Mouse (Mus musculus): ENCODE data around the gene Esrrb. TPM values are rescaled to one million over a fixed set of nuclear protein-coding genes. Genes with fewer than 3 reads are reported as not detected.

Gene Esrrb
- polyA plus RNA-seq, 1 experiment from 2014 or later, result 0.14 TPM

- 83% methylated on average over 7 of the region's 8 CpGs for WGBS
- no peaks in the 10 kb centered on the region for H3K27me3 ChIP-seq (ENCODE audit: control insufficient read depth, insufficient read depth, low read length)
- no peak overlapping the region for H3K9ac ChIP-seq (replicated peaks; ENCODE audit: low read length)
- no peak overlapping the region for H3K4me2 ChIP-seq (ENCODE audit: low read depth, low read length)
- no peak overlapping the region for H3K4me3 ChIP-seq (ENCODE audit: low read depth, low read length)
- no peak for ATAC-seq (replicated peaks; ENCODE audit: insufficient number of reproducible peaks, low FRiP score, low TSS enrichment, low read depth)
- H3K36me3 ChIP-seq (replicated peaks; ENCODE audit: control insufficient read depth, insufficient read depth, low read depth, low read length), result no peaks in the 10 kb centered on the region
- H3K27ac ChIP-seq (replicated peaks; ENCODE audit: low read depth, low read length), result no peak overlapping the region
- no peaks in the 10 kb centered on the region for H3K4me1 ChIP-seq (ENCODE audit: control insufficient read depth, insufficient read depth, low read length)
- no peak for DNase-seq (ENCODE audit: low spot score)
- H3K9me3 ChIP-seq (replicated peaks; ENCODE audit: control insufficient read depth, low read length), result no peaks in the 10 kb centered on the region
Observed at GRCm38 (mm10) chr12:86349477-86349876, 11.4 kb upstream of the Esrrb start.

- 63% methylated on average over 6 of the region's 6 CpGs for WGBS
- ATAC-seq (replicated peaks; ENCODE audit: insufficient number of reproducible peaks, low FRiP score, low TSS enrichment, low read depth), result no peak
- Histone ChIP-seq H3K4me3 (ENCODE audit: low read depth, low read length) (no peak overlapping the region), H3K9ac (replicated peaks; ENCODE audit: low read length) (0 out of 2 replicates have a peak overlapping the region, but pooled peaks have one; percentile 6), H3K36me3 (replicated peaks; ENCODE audit: control insufficient read depth, insufficient read depth, low read depth, low read length) (no peaks in the 10 kb centered on the region), H3K4me1 (ENCODE audit: control insufficient read depth, insufficient read depth, low read length) (no peaks in the 10 kb centered on the region), H3K9me3 (replicated peaks; ENCODE audit: control insufficient read depth, low read length) (no peaks in the 10 kb centered on the region), H3K4me2 (ENCODE audit: low read depth, low read length) (no peak overlapping the region), H3K27me3 (ENCODE audit: control insufficient read depth, insufficient read depth, low read length) (no peaks in the 10 kb centered on the region), H3K27ac (replicated peaks; ENCODE audit: low read depth, low read length) (no peak overlapping the region)
- no peak for DNase-seq (ENCODE audit: low spot score)
Observed at GRCm38 (mm10) chr12:86359406-86359805, 1.5 kb upstream of the Esrrb start.

GRCm38 (mm10) chr12:86359873-86360272 lies 1.0 kb upstream of the Esrrb start:
- WGBS, result 77% methylated on average over 8 of the region's 8 CpGs

GRCm38 (mm10) chr12:86364285-86364684 lies 3.4 kb downstream of the Esrrb start:
- Histone ChIP-seq H3K27ac (replicated peaks; ENCODE audit: low read depth, low read length) (no peak overlapping the region), H3K9ac (replicated peaks; ENCODE audit: low read length) (no peak overlapping the region), H3K4me1 (ENCODE audit: control insufficient read depth, insufficient read depth, low read length) (no peaks in the 10 kb centered on the region), H3K4me2 (ENCODE audit: low read depth, low read length) (no peak overlapping the region), H3K9me3 (replicated peaks; ENCODE audit: control insufficient read depth, low read length) (no peaks in the 10 kb centered on the region), H3K27me3 (ENCODE audit: control insufficient read depth, insufficient read depth, low read length) (no peaks in the 10 kb centered on the region), H3K36me3 (replicated peaks; ENCODE audit: control insufficient read depth, insufficient read depth, low read depth, low read length) (no peaks in the 10 kb centered on the region), H3K4me3 (ENCODE audit: low read depth, low read length) (no peak overlapping the region)
- 8% methylated on average over 5 of the region's 5 CpGs for WGBS
- DNase-seq (ENCODE audit: low spot score) (no peak), ATAC-seq (replicated peaks; ENCODE audit: insufficient number of reproducible peaks, low FRiP score, low TSS enrichment, low read depth) (no peak)

More at GRCm38 (mm10) chr12:86359873-86360272, 1.0 kb upstream of the Esrrb start:
- no peak overlapping the region for H3K27ac ChIP-seq (replicated peaks; ENCODE audit: low read depth, low read length)
- DNase-seq (ENCODE audit: low spot score) (no peak), ATAC-seq (replicated peaks; ENCODE audit: insufficient number of reproducible peaks, low FRiP score, low TSS enrichment, low read depth) (no peak)
- H3K9ac ChIP-seq (replicated peaks; ENCODE audit: low read length), result no peak overlapping the region
- no peaks in the 10 kb centered on the region for H3K9me3 ChIP-seq (replicated peaks; ENCODE audit: control insufficient read depth, low read length)
- H3K4me2 ChIP-seq (ENCODE audit: low read depth, low read length), result no peak overlapping the region
- H3K4me1 ChIP-seq (ENCODE audit: control insufficient read depth, insufficient read depth, low read length), result no peaks in the 10 kb centered on the region
- H3K27me3 ChIP-seq (ENCODE audit: control insufficient read depth, insufficient read depth, low read length), result no peaks in the 10 kb centered on the region
- no peak overlapping the region for H3K4me3 ChIP-seq (ENCODE audit: low read depth, low read length)
- H3K36me3 ChIP-seq (replicated peaks; ENCODE audit: control insufficient read depth, insufficient read depth, low read depth, low read length), result no peaks in the 10 kb centered on the region

GRCm38 (mm10) chr12:86364756-86365155 lies 3.8 kb downstream of the Esrrb start:
- Histone ChIP-seq H3K27me3 (ENCODE audit: control insufficient read depth, insufficient read depth, low read length) (no peaks in the 10 kb centered on the region), H3K4me3 (ENCODE audit: low read depth, low read length) (no peak overlapping the region)
- DNase-seq (ENCODE audit: low spot score), result no peak

GRCm38 (mm10) chr12:86370611-86371383 lies 9.9 kb downstream of the Esrrb start:
- no peak overlapping the region for H3K27ac ChIP-seq (replicated peaks; ENCODE audit: low read depth, low read length)
- DNase-seq (ENCODE audit: low spot score), result no peak
- no peaks in the 10 kb centered on the region for H3K27me3 ChIP-seq (ENCODE audit: control insufficient read depth, insufficient read depth, low read length)
- no peak overlapping the region for H3K9ac ChIP-seq (replicated peaks; ENCODE audit: low read length)
- no peak overlapping the region for H3K4me3 ChIP-seq (ENCODE audit: low read depth, low read length)
- H3K9me3 ChIP-seq (replicated peaks; ENCODE audit: control insufficient read depth, low read length), result no peaks in the 10 kb centered on the region
- WGBS, result 81% methylated on average over 17 of the region's 17 CpGs
- no peak overlapping the region for H3K4me2 ChIP-seq (ENCODE audit: low read depth, low read length)
- ATAC-seq (replicated peaks; ENCODE audit: insufficient number of reproducible peaks, low FRiP score, low TSS enrichment, low read depth), result no peak
- no peaks in the 10 kb centered on the region for H3K4me1 ChIP-seq (ENCODE audit: control insufficient read depth, insufficient read depth, low read length)
- H3K36me3 ChIP-seq (replicated peaks; ENCODE audit: control insufficient read depth, insufficient read depth, low read depth, low read length), result no peaks in the 10 kb centered on the region

More at GRCm38 (mm10) chr12:86364756-86365155, 3.8 kb downstream of the Esrrb start:
- H3K4me1 ChIP-seq (ENCODE audit: control insufficient read depth, insufficient read depth, low read length), result no peaks in the 10 kb centered on the region
- no peak overlapping the region for H3K27ac ChIP-seq (replicated peaks; ENCODE audit: low read depth, low read length)
- H3K36me3 ChIP-seq (replicated peaks; ENCODE audit: control insufficient read depth, insufficient read depth, low read depth, low read length), result no peaks in the 10 kb centered on the region
- no peaks in the 10 kb centered on the region for H3K9me3 ChIP-seq (replicated peaks; ENCODE audit: control insufficient read depth, low read length)
- WGBS, result 7% methylated on average over 5 of the region's 5 CpGs
- H3K9ac ChIP-seq (replicated peaks; ENCODE audit: low read length), result no peak overlapping the region
- H3K4me2 ChIP-seq (ENCODE audit: low read depth, low read length), result no peak overlapping the region
- no peak for ATAC-seq (replicated peaks; ENCODE audit: insufficient number of reproducible peaks, low FRiP score, low TSS enrichment, low read depth)

GRCm38 (mm10) chr12:86374286-86374685 lies 13.4 kb downstream of the Esrrb start:
- ATAC-seq (replicated peaks; ENCODE audit: insufficient number of reproducible peaks, low FRiP score, low TSS enrichment, low read depth), result no peak
- Histone ChIP-seq H3K27ac (replicated peaks; ENCODE audit: low read depth, low read length) (no peak overlapping the region), H3K4me2 (ENCODE audit: low read depth, low read length) (no peak overlapping the region), H3K36me3 (replicated peaks; ENCODE audit: control insufficient read depth, insufficient read depth, low read depth, low read length) (no peaks in the 10 kb centered on the region), H3K4me3 (ENCODE audit: low read depth, low read length) (no peak overlapping the region), H3K9me3 (replicated peaks; ENCODE audit: control insufficient read depth, low read length) (no peaks in the 10 kb centered on the region), H3K9ac (replicated peaks; ENCODE audit: low read length) (no peak overlapping the region), H3K27me3 (ENCODE audit: control insufficient read depth, insufficient read depth, low read length) (no peaks in the 10 kb centered on the region), H3K4me1 (ENCODE audit: control insufficient read depth, insufficient read depth, low read length) (no peaks in the 10 kb centered on the region)
- 36% methylated on average over 8 of the region's 8 CpGs for WGBS
- DNase-seq (ENCODE audit: low spot score), result no peak

- Histone ChIP-seq H3K27me3 (ENCODE audit: control insufficient read depth, insufficient read depth, low read length) (no peaks in the 10 kb centered on the region), H3K4me3 (ENCODE audit: low read depth, low read length) (no peak overlapping the region), H3K27ac (replicated peaks; ENCODE audit: low read depth, low read length) (no peak overlapping the region), H3K36me3 (replicated peaks; ENCODE audit: control insufficient read depth, insufficient read depth, low read depth, low read length) (no peaks in the 10 kb centered on the region), H3K4me2 (ENCODE audit: low read depth, low read length) (no peak overlapping the region), H3K9ac (replicated peaks; ENCODE audit: low read length) (no peak overlapping the region), H3K4me1 (ENCODE audit: control insufficient read depth, insufficient read depth, low read length) (no peaks in the 10 kb centered on the region), H3K9me3 (replicated peaks; ENCODE audit: control insufficient read depth, low read length) (no peaks in the 10 kb centered on the region)
- DNase-seq (ENCODE audit: low spot score) (no peak), ATAC-seq (replicated peaks; ENCODE audit: insufficient number of reproducible peaks, low FRiP score, low TSS enrichment, low read depth) (peak; percentile 64; the same call in 1 of the 2 replicates)
- 8% methylated on average over 15 of the region's 15 CpGs for WGBS
Observed at GRCm38 (mm10) chr12:86379672-86380213, 18.8 kb downstream of the Esrrb start.
